8 mouse cellular contexts compared by ENCODE assay signal in the genomic region with DNA sequence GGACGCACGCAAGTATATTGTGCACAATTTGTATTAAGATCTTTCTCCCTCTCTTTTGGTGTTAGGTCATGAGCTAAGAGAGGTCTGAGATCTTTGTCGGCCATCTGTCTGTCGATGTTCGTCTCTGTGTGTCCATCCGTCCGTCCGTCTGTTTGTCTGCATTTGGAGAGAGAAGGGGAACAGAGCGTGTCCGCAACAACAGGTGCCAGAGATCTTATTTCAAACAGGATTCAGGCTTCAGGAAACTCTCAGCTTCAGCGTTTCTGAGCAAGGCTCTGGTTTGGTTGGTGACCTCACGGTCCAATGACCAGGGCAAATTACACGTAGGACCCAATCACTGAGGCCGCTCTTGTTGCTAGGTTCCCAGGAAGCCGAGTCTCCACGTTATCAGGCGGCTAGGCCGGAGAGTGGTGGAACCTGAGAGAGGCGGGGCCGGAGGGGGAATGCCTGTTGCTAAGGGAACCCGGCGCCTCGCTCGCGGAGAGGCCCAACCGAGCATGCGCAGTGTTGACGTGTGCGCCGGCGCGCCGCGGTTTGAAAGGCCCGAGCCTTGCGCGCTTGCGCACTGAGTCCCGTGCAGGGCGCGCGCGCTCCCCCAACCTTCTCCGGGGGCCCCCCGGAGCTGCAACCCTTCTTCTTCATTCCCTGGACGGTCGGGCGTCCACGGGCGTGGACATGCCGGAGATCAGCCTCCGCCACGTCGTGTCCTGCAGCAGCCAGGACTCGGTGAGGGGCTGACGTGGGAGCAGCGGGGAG. TPM values are rescaled to one million over a fixed set of nuclear protein-coding genes. Genes with fewer than 3 reads are reported as not detected.
DNase-seq lines count a peak whose midpoint lies in the region; ATAC-seq lines count a peak whose summit lies in the region.

No protein-coding gene starts in this region.

- H3K9ac ChIP-seq in forebrain, embryonic 14.5 days (ENCODE audit: low read length): peak overlapping the region; percentile 79
- H3K9ac ChIP-seq in neural tube, embryonic 15.5 days (replicated peaks): peak overlapping the region; percentile 79

- H3K4me2 ChIP-seq in forebrain, embryonic 14.5 days (ENCODE audit: low read length): peak overlapping the region; percentile 56
- H3K4me2 ChIP-seq in neural tube, embryonic 15.5 days: peak overlapping the region; percentile 77

- peaks cover 9% of the 10 kb centered on the region; the same call in 1 of the 2 replicates for H3K36me3 ChIP-seq in forebrain, embryonic 14.5 days (ENCODE audit: control insufficient read depth, insufficient read depth, low read length)
- H3K36me3 ChIP-seq in neural tube, embryonic 15.5 days: peaks cover 18% of the 10 kb centered on the region

- DNase-seq in ES-CJ7 (ENCODE audit: low read depth, low spot score): peak; percentile 99
- DNase-seq in cerebellum, adult 11 months: peak; percentile 99
- DNase-seq in forebrain, embryonic 14.5 days (ENCODE audit: low spot score): peak; percentile 99
- peak; percentile 99 for DNase-seq in heart, postnatal 14 days
- DNase-seq in layer of hippocampus, adult 11-12 months (ENCODE audit: low spot score): peak; percentile 99
- DNase-seq in lung, adult 18-20 months: peak; percentile 99 to 100
- DNase-seq in testis, postnatal 14 days (ENCODE audit: low spot score): peak; percentile 98

- peak; percentile 98 for ATAC-seq in forebrain, embryonic 14.5 days
- ATAC-seq in neural tube, embryonic 15.5 days (ENCODE audit: low FRiP score): peak; percentile 97

- H3K27me3 ChIP-seq in forebrain, embryonic 14.5 days (replicated peaks; ENCODE audit: control insufficient read depth, insufficient read depth, low read length): no peaks in the 10 kb centered on the region
- no peaks in the 10 kb centered on the region for H3K27me3 ChIP-seq in neural tube, embryonic 15.5 days (replicated peaks)

- H3K9me3 ChIP-seq in forebrain, embryonic 14.5 days (replicated peaks; ENCODE audit: control insufficient read depth, low read length): no peaks in the 10 kb centered on the region
- no peaks in the 10 kb centered on the region for H3K9me3 ChIP-seq in neural tube, embryonic 15.5 days (replicated peaks)

- peaks cover 8% of the 10 kb centered on the region for H3K4me1 ChIP-seq in forebrain, embryonic 14.5 days (ENCODE audit: control insufficient read depth, insufficient read depth, low read length)
- H3K4me1 ChIP-seq in neural tube, embryonic 15.5 days: peaks cover 17% of the 10 kb centered on the region

- peak overlapping the region; percentile 52 for H3K27ac ChIP-seq in forebrain, embryonic 14.5 days (ENCODE audit: low read depth, low read length)
- peak overlapping the region; percentile 78 for H3K27ac ChIP-seq in neural tube, embryonic 15.5 days (replicated peaks)

- WGBS in forebrain, embryonic 14.5 days: under 1% methylated on average over 57 of the region's 57 CpGs
- under 1% methylated on average over 57 of the region's 57 CpGs for WGBS in neural tube, embryonic 15.5 days

- intact Hi-C loops in heart, postnatal 14 days (cut with DNase I): loop anchor here (1.0 to 5.0 kb wide), 2 partner anchors 17 to 45 kb away; a partner anchor contains a TSS

- peak overlapping the region; percentile 81 for H3K4me3 ChIP-seq in forebrain, embryonic 14.5 days (ENCODE audit: low read depth, low read length)
- H3K4me3 ChIP-seq in neural tube, embryonic 15.5 days (replicated peaks): peak overlapping the region; percentile 85

RNA-seq across cellular contexts. Expression of a gene that starts 0.7 kb away (rescaled TPM):
- 65.1 and 66.6 TPM in 2 replicates for polyA plus RNA-seq in forebrain, embryonic 14.5 days (2014; fragmentation: Nextera tagmentation; extraction: Ambion mirVana)
- 10 to 100 TPM; 23.8 to 26.3 TPM for total RNA-seq in heart, postnatal 14 days (2021)
- polyA plus RNA-seq in neural tube, embryonic 15.5 days (2015; fragmentation: Nextera tagmentation; extraction: Ambion mirVana): 60.2 and 75.0 TPM in 2 replicates

RNA-seq across cellular contexts. Expression of a gene that starts 0.9 kb away (rescaled TPM):
- 0.28 TPM in 1 of 2 replicates, not detected in the other for polyA plus RNA-seq in forebrain, embryonic 14.5 days (2014; fragmentation: Nextera tagmentation; extraction: Ambion mirVana)
- not detected for total RNA-seq in heart, postnatal 14 days (2021)
- 0.51 TPM in 1 of 2 replicates, not detected in the other for polyA plus RNA-seq in neural tube, embryonic 15.5 days (2015; fragmentation: Nextera tagmentation; extraction: Ambion mirVana)

RNA-seq across cellular contexts. Expression of a gene that starts 16.3 kb away (rescaled TPM):
- 19.5 and 25.1 TPM in 2 replicates for polyA plus RNA-seq in forebrain, embryonic 14.5 days (2014; fragmentation: Nextera tagmentation; extraction: Ambion mirVana)
- 10 to 100 TPM; 18.2 to 19.5 TPM for total RNA-seq in heart, postnatal 14 days (2021)
- polyA plus RNA-seq in neural tube, embryonic 15.5 days (2015; fragmentation: Nextera tagmentation; extraction: Ambion mirVana): 18.8 and 21.1 TPM in 2 replicates

RNA-seq across cellular contexts. Expression of a gene that starts 34.6 kb away (rescaled TPM):
- 0.20 and 0.45 TPM in 2 replicates for polyA plus RNA-seq in forebrain, embryonic 14.5 days (2014; fragmentation: Nextera tagmentation; extraction: Ambion mirVana)
- total RNA-seq in heart, postnatal 14 days (2021): not detected
- 0.98 and 1.2 TPM in 2 replicates for polyA plus RNA-seq in neural tube, embryonic 15.5 days (2015; fragmentation: Nextera tagmentation; extraction: Ambion mirVana)

RNA-seq across cellular contexts. Expression of a gene that starts 40.0 kb away (rescaled TPM):
- polyA plus RNA-seq in forebrain, embryonic 14.5 days (2014; fragmentation: Nextera tagmentation; extraction: Ambion mirVana): 178 and 205 TPM in 2 replicates
- 10 to 100 TPM; 13.8 to 14.7 TPM for total RNA-seq in heart, postnatal 14 days (2021)
- 215 and 282 TPM in 2 replicates for polyA plus RNA-seq in neural tube, embryonic 15.5 days (2015; fragmentation: Nextera tagmentation; extraction: Ambion mirVana)

Comparison
In these comparisons a context has a peak if more than half of its experiments do, and no peak if none do; other contexts are left out.
1. Peak in every context shown above with its lines: DNase-seq, ATAC-seq, H3K4me3 ChIP-seq and H3K27ac ChIP-seq.